Mouse (Mus musculus): ENCODE measurements around the gene Helz2.

The Helz2 gene

DNA sequence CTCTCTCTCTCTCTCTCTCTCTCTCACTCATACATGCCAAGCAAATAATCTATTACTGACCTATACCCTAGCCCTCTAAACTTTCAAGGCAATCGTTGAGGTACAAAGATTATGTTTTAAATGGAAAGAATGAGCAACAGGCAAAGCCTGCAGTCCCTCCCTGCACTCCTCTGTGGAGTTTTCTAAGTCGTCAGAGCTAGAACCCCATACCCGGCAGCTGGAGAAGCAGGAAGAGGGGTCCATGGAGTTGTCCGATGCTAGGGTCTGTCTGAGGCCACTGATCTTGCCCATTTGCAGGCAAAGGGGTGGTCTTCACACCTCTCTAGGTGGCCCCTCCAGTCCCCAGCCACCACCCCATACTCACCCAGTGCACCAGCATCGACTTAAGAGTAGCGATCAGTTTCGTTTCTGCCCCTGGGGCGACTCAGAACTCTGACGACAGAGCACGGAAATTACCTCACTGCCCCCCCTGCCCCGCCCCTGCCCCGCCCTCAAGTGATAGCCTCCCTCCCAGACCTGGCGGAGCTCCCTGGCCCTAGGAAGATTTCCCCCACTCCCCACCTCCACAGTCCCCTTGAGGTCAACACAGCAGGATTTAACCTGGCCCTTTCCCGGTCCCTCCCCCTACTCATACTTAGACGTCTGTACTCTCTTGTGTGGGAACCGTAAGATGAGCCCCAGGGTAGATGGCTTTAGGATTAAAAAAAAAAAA lies at the start of gene Helz2:
Helz2 (minus strand) TSS at position 426 of the 712 bp plus-strand sequence.
- DNase-seq: no peak

DNA sequence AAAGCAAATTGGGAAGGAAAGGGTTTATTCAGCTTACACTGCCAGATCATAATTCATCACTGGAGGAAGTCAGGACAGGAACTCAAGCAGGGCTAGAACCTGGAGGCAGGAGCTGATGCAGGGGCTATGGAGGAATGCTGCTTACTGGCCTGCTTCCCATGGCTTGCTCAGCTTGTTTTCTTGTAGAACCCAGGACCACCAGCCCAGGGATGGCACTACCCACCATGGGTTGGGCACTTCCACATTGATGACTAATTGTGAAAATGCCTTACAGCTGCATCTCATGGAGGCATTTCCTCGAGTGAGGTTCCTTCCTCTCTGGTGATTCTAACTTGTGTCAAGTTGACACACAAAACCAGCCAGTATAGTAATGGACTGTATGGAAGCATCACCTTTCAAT lies 49.1 kb upstream of the Helz2 start:
- DNase-seq: no peak

GRCm38 (mm10) chr2:181288691-181289090 lies 46.9 kb upstream of the Helz2 start:
- DNase-seq: no peak

DNA sequence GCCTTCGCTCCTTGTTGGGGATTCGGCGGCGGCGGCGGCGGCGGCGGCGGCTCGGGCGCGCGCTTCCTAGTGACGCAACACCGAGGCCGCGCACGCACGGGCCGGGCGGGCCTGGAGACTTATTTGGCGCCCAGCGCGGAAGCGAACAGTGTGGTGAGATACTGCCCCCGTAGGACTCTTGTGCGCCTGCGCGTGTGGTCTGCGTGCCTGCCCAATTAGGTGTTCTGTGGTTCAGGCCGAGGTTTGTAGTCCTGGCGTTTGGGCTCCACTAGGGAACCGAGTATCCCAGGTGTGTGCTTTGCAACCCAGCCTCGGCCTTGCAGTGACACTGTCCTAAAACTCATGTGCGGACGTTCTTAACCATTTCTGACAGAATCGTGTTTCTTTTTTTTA lies 46.1 kb upstream of the Helz2 start, which contains the start of gene Gmeb2:
Gmeb2 (minus strand) TSS at position 78 of the 393 bp plus-strand sequence.
- DNase-seq: peak; percentile 92 to 96

- DNase-seq: peak; percentile 91 to 93
Observed at GRCm38 (mm10) chr2:181287338-181287957, 45.6 kb upstream of the Helz2 start.

DNA sequence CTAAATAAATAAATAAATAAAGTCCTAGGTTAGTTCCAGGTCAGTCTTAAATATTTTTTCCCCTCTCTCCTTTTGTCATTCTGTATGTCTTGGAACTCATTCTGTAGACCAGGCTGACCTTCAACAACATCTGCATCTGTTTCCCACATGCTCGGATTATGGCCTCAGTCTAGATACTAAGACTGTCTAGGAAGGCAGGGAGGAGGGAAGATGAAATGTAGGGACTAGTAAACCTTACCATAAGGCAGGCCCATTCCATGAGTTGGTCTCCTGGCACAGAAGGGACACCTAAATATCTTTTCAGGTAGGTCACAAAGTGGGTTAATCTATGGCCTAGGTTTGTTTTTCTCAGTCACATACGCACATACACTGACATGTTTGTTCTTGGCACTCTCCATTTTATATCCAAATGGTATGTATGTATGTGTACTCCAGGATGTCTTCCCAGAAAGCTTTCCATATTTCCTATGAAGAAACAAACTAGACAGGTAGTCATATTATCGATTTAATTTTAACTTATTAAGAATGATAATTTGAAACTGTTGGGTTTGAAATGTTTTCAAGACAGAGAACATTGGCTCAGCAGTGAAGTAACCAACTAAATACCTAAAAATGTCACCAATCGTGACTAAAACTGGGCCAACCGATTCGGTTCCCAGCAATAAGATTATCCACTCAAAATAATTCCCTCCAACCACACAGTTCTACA lies 45.0 kb upstream of the Helz2 start:
- no peak for DNase-seq

- DNase-seq: no peak
Observed at GRCm38 (mm10) chr2:181279968-181280367, 38.1 kb upstream of the Helz2 start.

DNA sequence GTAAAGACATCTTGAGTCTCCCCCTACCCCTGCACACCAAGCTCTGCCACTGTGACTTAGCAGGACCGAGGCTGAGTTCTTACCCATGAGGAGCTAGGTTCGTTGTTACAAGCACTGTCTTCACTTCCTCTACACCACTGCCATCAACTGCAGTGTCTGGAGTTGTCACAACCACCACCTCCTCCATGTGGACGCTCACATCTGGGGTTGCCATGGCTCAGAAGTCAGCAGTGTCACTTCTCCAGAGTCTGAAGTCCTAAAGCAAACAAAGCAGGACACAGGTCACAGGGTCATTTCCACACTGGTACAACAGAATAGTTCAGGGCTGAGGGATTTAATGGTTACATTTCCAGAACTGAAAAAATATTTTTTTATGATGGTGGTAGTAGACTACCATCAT lies 36.0 kb upstream of the Helz2 start:
- no peak for DNase-seq

DNA sequence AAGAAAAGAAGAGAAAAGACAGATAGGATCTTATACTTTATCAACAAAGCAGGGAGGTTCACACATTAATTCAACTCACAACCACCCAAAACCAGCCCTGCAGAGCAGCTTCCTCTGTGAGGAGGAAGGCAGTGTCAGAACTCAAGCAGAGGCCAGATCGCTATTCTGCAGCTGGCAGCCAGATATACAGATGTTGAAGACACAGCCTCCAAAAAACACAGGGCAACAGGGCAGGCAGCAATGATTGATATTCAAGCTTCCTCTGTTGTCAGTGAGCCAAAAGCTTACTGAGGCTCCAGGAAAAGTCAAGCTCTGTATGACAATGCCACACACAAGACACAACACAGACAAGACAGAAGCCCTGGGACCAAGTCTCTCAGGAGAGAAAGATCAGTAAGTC lies 34.9 kb upstream of the Helz2 start:
- no peak for DNase-seq

DNA sequence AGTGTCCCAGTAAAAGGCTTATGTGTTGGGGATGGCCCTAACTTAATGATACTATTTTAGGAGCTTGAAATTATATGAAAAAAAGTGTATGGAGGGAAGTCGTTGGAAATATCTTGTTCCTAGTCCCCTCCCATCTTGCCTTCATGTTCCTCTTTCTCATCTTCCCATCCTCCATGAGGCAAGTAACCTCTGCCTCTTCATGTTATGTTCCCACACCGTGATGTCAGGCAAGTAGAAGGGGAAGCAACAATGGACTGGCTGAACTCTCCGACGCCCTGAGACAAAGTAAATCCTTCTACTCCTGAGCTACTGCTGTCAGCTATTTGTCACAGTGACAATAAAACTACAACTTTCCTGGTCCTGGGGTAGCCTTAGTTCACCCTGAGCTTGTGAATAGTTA lies 32.8 kb upstream of the Helz2 start:
- no peak for DNase-seq

- no peak for DNase-seq
Observed at GRCm38 (mm10) chr2:181273829-181274228, 32.0 kb upstream of the Helz2 start.

- DNase-seq: no peak
Observed at GRCm38 (mm10) chr2:181272092-181272491, 30.3 kb upstream of the Helz2 start.

DNA sequence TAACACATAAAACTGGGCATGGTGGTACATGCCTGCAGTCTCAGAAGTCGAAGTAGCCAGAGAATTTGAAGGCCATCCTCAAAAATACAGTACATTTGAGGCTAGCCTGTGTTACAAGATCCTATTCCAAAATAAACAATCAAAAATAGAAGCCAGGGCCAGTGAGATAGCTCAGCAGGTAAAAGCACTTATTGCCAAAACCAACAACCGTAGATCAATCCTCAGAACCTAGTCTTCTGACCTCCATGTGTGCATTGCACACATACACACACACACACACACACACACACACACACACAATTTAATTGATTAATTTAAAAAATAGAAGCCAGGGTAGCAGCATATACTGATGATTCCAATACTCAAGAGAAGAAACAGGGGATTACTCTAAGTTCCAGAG lies 25.0 kb upstream of the Helz2 start:
- DNase-seq: no peak

- DNase-seq: no peak
Observed at GRCm38 (mm10) chr2:181253248-181253647, 11.4 kb upstream of the Helz2 start.

DNA sequence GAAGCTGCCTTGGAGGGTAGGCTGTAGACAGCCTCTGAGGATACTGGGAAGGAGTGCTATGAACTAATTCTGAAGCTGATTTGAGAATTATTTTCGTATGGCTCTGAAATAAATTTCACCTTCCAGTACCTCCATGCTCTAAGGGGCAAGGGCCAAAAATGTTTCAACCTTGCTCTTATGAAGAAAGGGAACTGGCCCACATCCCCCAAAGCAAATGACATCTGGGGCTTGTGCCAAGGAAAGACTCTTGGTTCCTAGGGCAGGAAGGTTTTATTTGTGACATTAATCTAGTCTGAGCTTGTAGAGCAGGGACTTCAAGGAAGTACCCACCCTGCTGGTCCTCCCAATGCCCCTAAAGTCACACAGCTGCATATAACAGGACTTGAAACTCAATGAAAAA lies 10.0 kb upstream of the Helz2 start:
- no peak for DNase-seq

DNA sequence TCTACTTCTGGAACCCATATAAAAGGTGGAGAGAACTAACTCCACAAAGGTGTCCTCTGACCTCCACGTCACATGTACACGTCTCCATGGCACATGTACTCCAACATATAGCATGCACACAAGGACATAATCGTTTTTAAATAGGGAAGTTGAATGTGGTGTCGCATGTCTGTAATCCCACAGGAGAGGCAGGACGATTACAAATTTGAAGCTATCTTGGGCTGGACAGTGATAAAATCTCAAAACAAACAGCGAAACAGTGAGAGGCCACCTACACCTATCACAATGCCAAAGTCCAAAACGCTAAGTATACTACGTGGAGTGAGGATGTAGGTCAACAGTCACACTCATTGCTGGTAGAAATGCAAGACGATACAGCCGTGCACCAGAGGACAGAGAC lies 7.4 kb upstream of the Helz2 start:
- DNase-seq: no peak

DNA sequence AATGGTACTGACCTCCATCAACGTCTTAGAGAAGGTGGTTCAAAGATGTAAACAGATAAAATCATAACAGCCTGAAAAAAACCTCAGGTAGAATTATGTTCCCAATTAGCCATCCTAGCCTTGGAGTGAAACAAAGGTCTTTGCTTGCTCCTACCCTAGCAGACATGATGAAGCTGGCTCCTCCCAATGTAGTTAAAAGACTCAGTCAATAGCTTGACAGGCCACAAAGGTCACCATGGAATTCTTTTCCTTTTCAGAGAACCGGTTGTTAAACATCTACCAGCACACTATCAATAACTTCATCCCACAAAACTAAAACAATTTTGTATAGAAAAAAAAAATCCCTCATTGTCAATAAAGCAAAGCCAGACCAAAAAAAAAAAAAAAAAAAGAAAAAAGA lies 3.2 kb upstream of the Helz2 start:
- DNase-seq: no peak

- no peak for DNase-seq
Observed at GRCm38 (mm10) chr2:181243706-181244394, 2.0 kb upstream of the Helz2 start.

- DNase-seq: no peak
Observed at GRCm38 (mm10) chr2:181242314-181242665, 463 bp upstream of the Helz2 start.

DNA sequence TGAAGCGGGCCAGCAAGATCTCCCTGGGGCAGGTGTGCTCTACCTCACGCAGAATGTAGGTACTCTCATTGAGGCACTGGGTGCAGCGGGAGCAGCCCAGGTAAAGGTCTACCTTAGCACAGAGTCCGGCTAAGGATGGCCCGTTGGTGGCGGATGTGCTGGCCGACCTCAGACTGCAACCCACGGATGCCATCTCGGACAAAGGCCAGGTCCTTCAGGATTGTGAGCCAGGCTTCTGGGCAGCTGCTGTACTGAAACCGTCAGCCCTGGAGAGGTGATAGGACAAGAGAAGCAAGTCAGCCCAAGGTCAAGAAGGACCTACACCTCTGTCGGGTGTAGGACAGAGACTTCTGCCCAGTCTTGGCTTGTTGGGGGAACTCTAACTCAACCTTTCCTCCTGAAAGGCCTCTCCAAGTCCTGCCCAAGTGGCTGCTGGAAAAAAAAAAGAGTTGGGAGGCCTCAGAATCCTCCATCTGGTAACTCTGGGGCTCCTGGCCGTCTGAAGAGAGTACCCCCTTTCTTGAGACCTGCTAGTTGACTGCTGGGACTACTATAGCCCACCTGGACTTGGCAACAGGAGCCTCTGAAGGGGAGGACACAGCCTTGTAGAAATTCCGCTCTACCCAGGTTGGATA lies 904 bp downstream of the Helz2 start:
- no peak for DNase-seq

DNA sequence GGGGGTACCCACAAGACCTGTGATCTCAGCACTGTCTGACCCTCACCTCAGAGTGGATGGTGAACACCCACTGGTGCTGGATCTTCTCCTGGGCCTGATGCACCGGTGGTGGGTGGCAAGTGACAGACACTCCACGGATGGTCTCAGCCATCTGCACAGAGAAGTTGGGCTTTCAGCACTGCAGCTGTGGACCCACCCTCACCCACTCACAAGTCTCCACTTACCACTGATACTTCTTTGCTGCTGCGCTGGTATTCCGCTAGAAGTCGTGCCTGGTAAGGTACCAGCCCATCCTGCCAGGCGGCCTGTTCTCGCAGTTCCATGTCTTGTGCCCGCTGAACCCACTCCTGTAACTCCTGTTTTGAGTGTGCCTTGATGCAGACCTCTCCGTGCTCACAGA lies 2.6 kb downstream of the Helz2 start:
- no peak for DNase-seq

DNA sequence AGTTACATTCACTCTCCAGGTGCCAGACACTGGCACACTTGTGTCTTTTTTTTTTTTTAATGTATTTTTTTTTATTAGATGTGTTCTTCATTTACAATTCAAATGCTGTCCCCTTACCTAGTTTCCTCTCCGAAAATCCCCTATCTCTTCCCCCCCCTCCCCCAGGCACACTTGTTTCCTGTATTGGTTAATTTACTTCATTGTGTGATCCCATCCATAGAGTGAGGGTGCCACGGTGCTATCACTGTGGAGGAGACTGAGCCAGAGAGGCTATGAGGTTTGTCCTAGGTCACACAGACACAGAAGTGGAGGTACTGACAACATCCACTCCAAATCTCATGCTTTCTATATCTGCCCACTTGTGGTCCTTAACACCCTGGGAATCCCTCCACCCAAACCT lies 3.0 kb downstream of the Helz2 start:
- no peak for DNase-seq

- peak in 1 of 2 experiments; percentile 43 for DNase-seq
Observed at GRCm38 (mm10) chr2:181238091-181238610, 3.7 kb downstream of the Helz2 start.

All from cerebellum, postnatal 25 days (tissue).